Mouse (Mus musculus): Measurements from ENCODE around the gene Amigo3.

DNA sequence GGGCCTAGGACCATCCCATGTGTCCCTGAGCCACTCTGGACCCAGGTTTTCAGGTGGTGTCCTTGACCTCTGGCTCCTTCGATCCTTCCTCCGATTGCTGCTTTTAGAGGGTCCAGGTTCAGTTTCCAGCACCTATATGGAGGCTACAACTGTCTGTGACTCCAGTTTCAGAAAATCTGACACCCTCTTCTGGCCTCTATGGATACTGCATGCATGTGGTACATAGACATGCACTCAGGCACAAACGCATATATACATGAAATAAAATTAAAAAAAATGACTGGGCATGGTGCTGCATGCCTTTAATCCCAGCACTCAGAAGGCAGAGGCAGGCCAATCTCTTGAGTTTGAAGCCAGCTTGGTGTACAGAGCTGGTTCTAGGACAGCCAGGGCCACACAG, 25.1 kb upstream of the Amigo3 start:
- TF ChIP-seq CTCF (IDR thresholded peaks at IDR 0.05; ENCODE audit: control insufficient read depth, insufficient read depth, insufficient read length) (no peak), CEBPB (IDR thresholded peaks at IDR 0.05; ENCODE audit: low read depth) (no peak), MAX (IDR thresholded peaks at IDR 0.05) (no peak), USF1 (IDR thresholded peaks at IDR 0.05; ENCODE audit: low read depth) (no peak)
